Mouse (Mus musculus) right cerebral cortex, postnatal 36 days (tissue): ENCODE measurements around the gene Kat5.

Source experiments
- DNase-seq, 2 experiments: peaks; one replicate each; pipeline ENCODE4 v3.0.0; 2022; ENCODE audit warnings: low spot score in 2 of 2, mixed read lengths in 1 of 2

Kat5 gene

GRCm38 (mm10) chr19:5629907-5630306 lies 19.9 kb upstream of the Kat5 start:
- no peak for DNase-seq

GRCm38 (mm10) chr19:5625311-5625710 lies 15.3 kb upstream of the Kat5 start:
- no peak for DNase-seq

- DNase-seq = no peak
These were observed 11.8 kb upstream of the Kat5 start for GRCm38 (mm10) chr19:5621884-5622283.

GRCm38 (mm10) chr19:5620007-5620406 lies 10.0 kb upstream of the Kat5 start:
- no peak for DNase-seq

- DNase-seq = no peak
These were observed 4.9 kb upstream of the Kat5 start for GRCm38 (mm10) chr19:5614953-5615352.

- DNase-seq = no peak
These were observed 2.9 kb upstream of the Kat5 start for GRCm38 (mm10) chr19:5612762-5613411.

GRCm38 (mm10) chr19:5611973-5612372 lies 1.9 kb upstream of the Kat5 start:
- DNase-seq = no peak

GRCm38 (mm10) chr19:5609171-5609546 lies 878 bp downstream of the Kat5 start:
- DNase-seq = no peak

- DNase-seq = no peak
These were observed 1.3 kb downstream of the Kat5 start for GRCm38 (mm10) chr19:5608707-5609106.

- DNase-seq = no peak
These were observed 2.2 kb downstream of the Kat5 start for GRCm38 (mm10) chr19:5607705-5608410.

- no peak for DNase-seq
These were observed 3.8 kb downstream of the Kat5 start for GRCm38 (mm10) chr19:5606196-5606595.

GRCm38 (mm10) chr19:5605126-5605525 lies 4.9 kb downstream of the Kat5 start:
- DNase-seq = peak in 1 of 2 experiments; percentile 31

GRCm38 (mm10) chr19:5603664-5604063 lies 6.4 kb downstream of the Kat5 start:
- no peak for DNase-seq

GRCm38 (mm10) chr19:5601752-5602541 lies 8.1 kb downstream of the Kat5 start, which contains the start of gene Rnaseh2c:
Gene Rnaseh2c (plus strand): TSS chr19:5601873.
- peak; percentile 78 to 84 for DNase-seq

GRCm38 (mm10) chr19:5599224-5599623 lies 10.8 kb downstream of the Kat5 start:
- DNase-seq = no peak

- no peak for DNase-seq
These were observed 18.1 kb downstream of the Kat5 start for GRCm38 (mm10) chr19:5591888-5592287.

- DNase-seq = no peak
These were observed 20.9 kb downstream of the Kat5 start for GRCm38 (mm10) chr19:5589159-5589558.

GRCm38 (mm10) chr19:5581995-5582394 lies 28.0 kb downstream of the Kat5 start:
- no peak for DNase-seq

GRCm38 (mm10) chr19:5580776-5581175 lies 29.3 kb downstream of the Kat5 start:
- no peak for DNase-seq

GRCm38 (mm10) chr19:5579971-5580370 lies 30.1 kb downstream of the Kat5 start:
- DNase-seq = no peak

GRCm38 (mm10) chr19:5575336-5575735 lies 34.7 kb downstream of the Kat5 start:
- no peak for DNase-seq

- DNase-seq = peak; percentile 69 to 78
These were observed 37.5 kb downstream of the Kat5 start for GRCm38 (mm10) chr19:5572331-5573125.
